Mouse (Mus musculus) embryonic fibroblast, embryonic 13.5 days (primary cell): Measurements from ENCODE around the gene Npsr1.

Experiments used
- CTCF ChIP-seq: IDR thresholded peaks from 2 replicates; pipeline ENCODE4 v1.5.1; 2011; ENCODE audit warnings: mild to moderate bottlenecking, control low read depth, low read length, moderate library complexity, borderline replicate concordance; ENCODE audit not compliant: insufficient read depth
- POLR2A ChIP-seq: IDR thresholded peaks from 2 replicates; pipeline ENCODE4 v1.6.1; 2011; ENCODE audit warnings: low read depth, mild to moderate bottlenecking, control low read depth, low read length, moderate library complexity

DNA sequence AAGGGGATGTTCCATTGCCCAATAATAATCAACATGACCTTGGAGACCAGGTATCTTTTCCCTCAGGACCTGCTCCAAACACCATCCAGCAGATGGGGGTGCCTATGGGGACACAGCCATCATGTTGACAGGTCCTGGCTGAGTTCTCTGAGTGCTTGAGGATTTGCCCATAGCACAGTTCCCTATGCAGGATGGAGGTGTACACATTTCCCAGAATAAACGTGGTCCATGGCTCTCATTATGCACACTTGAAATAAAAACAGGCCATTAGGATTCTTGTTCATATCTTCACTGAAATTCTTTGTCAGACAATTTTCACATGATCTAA lies 92.4 kb downstream of the Npsr1 start:
- TF ChIP-seq CTCF = no peak
- TF ChIP-seq POLR2A = no peak
